Mouse (Mus musculus): ENCODE data around the gene Ube2q1. TPM values are rescaled to one million over a fixed set of nuclear protein-coding genes. Genes with fewer than 3 reads are reported as not detected.

The Ube2q1 gene
- polyA plus RNA-seq, 1 experiment: not detected

DNA sequence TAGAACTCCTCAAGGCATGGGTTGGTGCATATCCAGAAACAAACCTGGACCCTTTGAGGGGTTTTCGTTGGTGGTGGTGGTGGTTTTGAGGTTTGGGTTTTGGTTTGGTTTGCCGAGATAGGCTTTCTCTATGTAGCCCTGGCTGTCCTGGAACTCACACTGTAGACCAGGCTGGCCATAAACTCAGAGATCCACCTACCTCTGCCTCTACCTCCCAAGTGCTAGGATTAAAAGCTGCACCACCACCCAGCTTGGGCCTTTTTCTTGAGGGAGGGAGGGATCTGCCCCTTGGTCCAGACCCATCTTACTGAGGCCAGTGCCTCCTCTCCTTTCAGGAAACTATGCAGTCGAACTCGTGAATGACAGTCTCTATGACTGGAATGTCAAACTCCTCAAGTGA is 6.7 kb downstream of the Ube2q1 start:
- Histone ChIP-seq H3K4me1 (ENCODE audit: control insufficient read depth, insufficient read depth, low read length) (peaks cover 12% of the 10 kb centered on the region), H3K4me3 (ENCODE audit: insufficient read depth, low read depth, low read length) (no peak overlapping the region), H3K27ac (ENCODE audit: insufficient read depth, low read depth, low read length) (no peak overlapping the region)
- no peak for TF ChIP-seq CTCF (IDR thresholded peaks at IDR 0.05; ENCODE audit: insufficient read depth, low read depth, low read length)
- no peak for TF ChIP-seq POLR2A (IDR thresholded peaks at IDR 0.05; ENCODE audit: insufficient read depth, low read depth, low read length)
- WGBS: 86% methylated on average over 4 of the region's 4 CpGs

- WGBS: 51% methylated on average over 5 of the region's 5 CpGs
- H3K4me3 ChIP-seq (ENCODE audit: insufficient read depth, low read depth, low read length): no peak overlapping the region
These were observed 8.2 kb downstream of the Ube2q1 start for GRCm38 (mm10) chr3:89781640-89782039.

DNA sequence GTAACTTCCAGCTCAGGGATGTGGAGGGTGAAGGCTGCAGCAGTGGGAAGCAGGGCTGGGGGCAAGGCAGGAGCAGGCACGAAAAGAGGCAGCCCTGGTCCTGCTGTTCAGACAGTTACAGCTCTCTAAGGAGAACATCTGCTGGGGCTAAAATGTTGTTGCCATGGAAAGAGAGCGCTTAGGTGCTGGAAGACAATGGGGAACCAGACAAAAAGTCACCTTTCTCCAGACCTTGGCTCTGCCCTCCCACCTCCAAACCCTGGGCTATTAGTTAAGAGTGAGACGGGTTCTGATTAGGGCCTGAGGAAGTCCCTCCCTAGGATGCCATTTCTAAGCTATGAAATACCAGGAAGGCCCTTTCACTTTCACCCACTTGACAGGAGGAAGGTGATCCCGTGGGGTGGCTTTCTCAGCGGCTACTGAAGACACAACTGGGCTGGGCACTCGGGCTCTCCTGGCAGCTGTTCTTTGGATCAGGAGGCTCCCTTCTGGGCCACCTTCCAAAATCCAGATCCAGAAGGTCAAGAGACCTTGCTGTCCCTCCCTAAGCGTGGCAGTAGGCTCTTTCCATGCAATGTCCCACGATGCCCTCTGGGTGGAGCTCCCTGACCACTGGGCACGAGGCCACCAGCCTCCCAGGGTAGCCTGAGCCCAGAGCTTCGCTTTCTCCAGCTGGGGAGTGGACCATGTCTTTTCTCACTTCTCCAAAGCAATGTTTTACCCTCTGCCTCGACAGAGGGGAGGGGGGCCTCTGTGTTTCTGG is 11.8 kb downstream of the Ube2q1 start:
- Histone ChIP-seq H3K27ac (ENCODE audit: insufficient read depth, low read depth, low read length) (no peak overlapping the region), H3K4me3 (ENCODE audit: insufficient read depth, low read depth, low read length) (no peak overlapping the region), H3K4me1 (ENCODE audit: control insufficient read depth, insufficient read depth, low read length) (peaks cover 8% of the 10 kb centered on the region)
- TF ChIP-seq POLR2A (IDR thresholded peaks at IDR 0.05; ENCODE audit: insufficient read depth, low read depth, low read length): no peak
- TF ChIP-seq CTCF (IDR thresholded peaks at IDR 0.05; ENCODE audit: insufficient read depth, low read depth, low read length): peak; percentile 72
- WGBS: 18% methylated on average over 11 of the region's 11 CpGs

More at GRCm38 (mm10) chr3:89781640-89782039, 8.2 kb downstream of the Ube2q1 start:
- peaks cover 8% of the 10 kb centered on the region for H3K4me1 ChIP-seq (ENCODE audit: control insufficient read depth, insufficient read depth, low read length)
- no peak for TF ChIP-seq POLR2A (IDR thresholded peaks at IDR 0.05; ENCODE audit: insufficient read depth, low read depth, low read length)
- TF ChIP-seq CTCF (IDR thresholded peaks at IDR 0.05; ENCODE audit: insufficient read depth, low read depth, low read length): no peak
- H3K27ac ChIP-seq (ENCODE audit: insufficient read depth, low read depth, low read length): no peak overlapping the region

- 90% methylated on average over 6 of the region's 6 CpGs for WGBS
- H3K27ac ChIP-seq (ENCODE audit: insufficient read depth, low read depth, low read length): no peak overlapping the region
- TF ChIP-seq POLR2A (IDR thresholded peaks at IDR 0.05; ENCODE audit: insufficient read depth, low read depth, low read length) (no peak), CTCF (IDR thresholded peaks at IDR 0.05; ENCODE audit: insufficient read depth, low read depth, low read length) (no peak)
- H3K4me1 ChIP-seq (ENCODE audit: control insufficient read depth, insufficient read depth, low read length): peaks cover 8% of the 10 kb centered on the region
- H3K4me3 ChIP-seq (ENCODE audit: insufficient read depth, low read depth, low read length): no peak overlapping the region
These were observed 12.9 kb downstream of the Ube2q1 start for GRCm38 (mm10) chr3:89786275-89786674.

- H3K4me1 ChIP-seq (ENCODE audit: control insufficient read depth, insufficient read depth, low read length): peaks cover 8% of the 10 kb centered on the region
- no peak overlapping the region for H3K4me3 ChIP-seq (ENCODE audit: insufficient read depth, low read depth, low read length)
- 73% methylated on average over 16 of the region's 16 CpGs for WGBS
- no peak overlapping the region for H3K27ac ChIP-seq (ENCODE audit: insufficient read depth, low read depth, low read length)
- no peak for TF ChIP-seq POLR2A (IDR thresholded peaks at IDR 0.05; ENCODE audit: insufficient read depth, low read depth, low read length)
- TF ChIP-seq CTCF (IDR thresholded peaks at IDR 0.05; ENCODE audit: insufficient read depth, low read depth, low read length): no peak
These were observed 15.4 kb downstream of the Ube2q1 start for GRCm38 (mm10) chr3:89788680-89789352.

- H3K4me3 ChIP-seq (ENCODE audit: insufficient read depth, low read depth, low read length): no peak overlapping the region
- no peak overlapping the region for H3K27ac ChIP-seq (ENCODE audit: insufficient read depth, low read depth, low read length)
- no peaks in the 10 kb centered on the region for H3K4me1 ChIP-seq (ENCODE audit: control insufficient read depth, insufficient read depth, low read length)
- WGBS: 73% methylated on average over 2 of the region's 2 CpGs
- TF ChIP-seq CTCF (IDR thresholded peaks at IDR 0.05; ENCODE audit: insufficient read depth, low read depth, low read length) (no peak), POLR2A (IDR thresholded peaks at IDR 0.05; ENCODE audit: insufficient read depth, low read depth, low read length) (no peak)
These were observed 21.2 kb downstream of the Ube2q1 start for GRCm38 (mm10) chr3:89794616-89795015.

DNA sequence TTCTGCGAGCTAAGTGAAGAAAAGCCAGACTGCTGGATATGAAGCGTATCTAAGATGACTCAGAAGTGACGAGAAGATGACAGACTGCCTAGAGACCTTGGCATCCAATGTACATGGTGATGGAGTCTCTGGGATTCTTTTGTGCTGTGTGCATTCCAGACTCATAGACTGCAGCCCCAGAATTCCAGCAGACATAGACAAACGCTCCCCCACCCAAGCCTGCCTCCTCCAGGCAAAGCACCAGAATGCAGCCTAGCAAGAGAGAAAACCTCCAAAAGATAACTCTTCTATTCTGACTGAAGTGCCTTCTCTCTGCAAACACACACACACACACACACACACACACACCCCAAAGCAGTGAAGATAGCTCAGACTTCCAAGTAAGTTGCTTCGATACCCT is 22.3 kb downstream of the Ube2q1 start:
- Histone ChIP-seq H3K4me3 (ENCODE audit: insufficient read depth, low read depth, low read length) (no peak overlapping the region), H3K27ac (ENCODE audit: insufficient read depth, low read depth, low read length) (no peak overlapping the region), H3K4me1 (ENCODE audit: control insufficient read depth, insufficient read depth, low read length) (no peaks in the 10 kb centered on the region)
- TF ChIP-seq CTCF (IDR thresholded peaks at IDR 0.05; ENCODE audit: insufficient read depth, low read depth, low read length): no peak
- no peak for TF ChIP-seq POLR2A (IDR thresholded peaks at IDR 0.05; ENCODE audit: insufficient read depth, low read depth, low read length)
- 73% methylated on average over 5 of the region's 5 CpGs for WGBS

DNA sequence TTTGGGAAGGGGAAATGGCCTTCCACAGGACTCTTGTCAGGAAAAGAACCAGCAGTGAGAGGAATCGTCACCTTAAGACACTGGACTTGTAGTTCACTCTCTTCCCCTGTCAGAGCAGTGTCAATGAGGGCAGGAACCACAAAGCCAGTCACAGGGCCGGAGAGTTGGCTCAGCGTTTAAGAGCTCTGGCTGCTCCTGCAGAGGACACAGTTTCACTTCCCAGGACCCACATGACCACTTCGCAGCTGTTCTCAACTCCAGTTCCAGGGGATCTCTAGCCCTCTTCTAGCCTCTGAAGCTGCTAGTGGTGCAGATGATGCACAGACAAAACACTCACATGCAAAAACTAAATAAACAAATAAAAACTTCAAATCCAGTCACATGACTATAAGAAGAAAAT is 22.9 kb downstream of the Ube2q1 start:
- no peak for TF ChIP-seq CTCF (IDR thresholded peaks at IDR 0.05; ENCODE audit: insufficient read depth, low read depth, low read length)
- TF ChIP-seq POLR2A (IDR thresholded peaks at IDR 0.05; ENCODE audit: insufficient read depth, low read depth, low read length): no peak
- Histone ChIP-seq H3K4me1 (ENCODE audit: control insufficient read depth, insufficient read depth, low read length) (no peaks in the 10 kb centered on the region), H3K27ac (ENCODE audit: insufficient read depth, low read depth, low read length) (no peak overlapping the region), H3K4me3 (ENCODE audit: insufficient read depth, low read depth, low read length) (no peak overlapping the region)
- 46% methylated on average over 4 of the region's 4 CpGs for WGBS

GRCm38 (mm10) chr3:89798518-89798917 is 25.1 kb downstream of the Ube2q1 start:
- WGBS: 91% methylated on average over 3 of the region's 3 CpGs
- no peak for TF ChIP-seq POLR2A (IDR thresholded peaks at IDR 0.05; ENCODE audit: insufficient read depth, low read depth, low read length)
- TF ChIP-seq CTCF (IDR thresholded peaks at IDR 0.05; ENCODE audit: insufficient read depth, low read depth, low read length): no peak

More at GRCm38 (mm10) chr3:89798518-89798917, 25.1 kb downstream of the Ube2q1 start:
- Histone ChIP-seq H3K4me1 (ENCODE audit: control insufficient read depth, insufficient read depth, low read length) (no peaks in the 10 kb centered on the region), H3K4me3 (ENCODE audit: insufficient read depth, low read depth, low read length) (no peak overlapping the region), H3K27ac (ENCODE audit: insufficient read depth, low read depth, low read length) (no peak overlapping the region)

All from olfactory bulb, adult 2 months (tissue).